Mouse (Mus musculus): ENCODE measurements around the gene Npr3. TPM values are rescaled to one million over a fixed set of nuclear protein-coding genes. Genes with fewer than 3 reads are reported as not detected.
"Not testable (repeated sequence)": the region's sequence is repeated elsewhere in the genome, so short reads cannot be mapped to it uniquely, and the experiment has no call there.

The Npr3 gene
- polyA plus RNA-seq, 1 experiment from 2014 or later, result 8.1 TPM

DNA sequence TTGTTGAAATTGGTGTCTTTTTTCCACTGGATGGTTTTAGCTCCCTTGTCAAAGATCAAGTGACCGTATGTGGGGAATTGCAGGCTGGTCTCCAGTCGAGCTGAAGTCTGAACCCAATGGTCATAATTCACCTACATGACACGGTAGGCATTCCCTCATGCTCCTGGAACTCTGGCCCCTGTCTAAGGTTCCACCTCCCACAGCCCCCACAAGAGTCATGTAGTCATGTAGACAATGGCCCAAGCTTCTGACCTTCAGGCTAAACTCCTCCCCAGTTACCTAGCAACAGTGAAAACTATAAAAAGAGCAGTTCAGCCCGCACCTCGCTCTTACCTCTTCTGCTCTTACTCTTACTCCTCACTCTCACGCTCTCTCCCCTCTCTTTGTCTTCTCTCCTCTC is 84.7 kb downstream of the Npr3 start:
- H3K36me3 ChIP-seq; H3K27me3 ChIP-seq (replicated peaks); H3K27ac ChIP-seq; H3K4me1 ChIP-seq (replicated peaks); H3K4me2 ChIP-seq (replicated peaks); H3K9me3 ChIP-seq; H3K4me3 ChIP-seq (replicated peaks); H3K9ac ChIP-seq: not testable (repeated sequence)
- 45% methylated on average over 6 of the region's 6 CpGs for WGBS
- ATAC-seq, result 0 out of 2 replicates have a peak, but pooled peaks have one; percentile 17

DNA sequence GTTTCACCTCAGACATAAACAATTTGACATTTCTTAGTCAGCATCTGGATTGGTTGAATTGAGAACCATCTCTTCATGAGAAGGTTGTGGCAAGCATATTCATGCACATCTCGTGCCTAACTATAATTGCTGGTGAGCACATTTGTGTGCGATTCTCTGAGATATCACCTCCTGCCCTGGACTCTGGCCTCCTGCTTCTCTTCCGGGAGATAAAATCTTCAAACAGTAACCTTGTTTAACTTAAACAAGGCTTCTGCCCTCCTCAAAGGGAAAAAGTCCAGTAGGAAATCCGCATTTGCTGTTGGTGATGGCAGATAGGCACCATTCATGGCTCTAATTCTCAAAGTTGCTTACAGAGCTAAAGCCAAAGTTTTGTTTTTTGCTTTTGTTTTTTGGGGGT is 91.5 kb downstream of the Npr3 start:
- ATAC-seq, result peak; percentile 88
- Histone ChIP-seq H3K4me1 (replicated peaks) (no peaks in the 10 kb centered on the region), H3K36me3 (no peaks in the 10 kb centered on the region), H3K9me3 (no peaks in the 10 kb centered on the region), H3K4me3 (replicated peaks) (no peak overlapping the region), H3K9ac (no peak overlapping the region), H3K27ac (no peak overlapping the region), H3K27me3 (replicated peaks) (no peaks in the 10 kb centered on the region), H3K4me2 (replicated peaks) (no peak overlapping the region; the same call in 1 of the 2 replicates)
- 22% methylated on average over 4 of the region's 4 CpGs for WGBS

DNA sequence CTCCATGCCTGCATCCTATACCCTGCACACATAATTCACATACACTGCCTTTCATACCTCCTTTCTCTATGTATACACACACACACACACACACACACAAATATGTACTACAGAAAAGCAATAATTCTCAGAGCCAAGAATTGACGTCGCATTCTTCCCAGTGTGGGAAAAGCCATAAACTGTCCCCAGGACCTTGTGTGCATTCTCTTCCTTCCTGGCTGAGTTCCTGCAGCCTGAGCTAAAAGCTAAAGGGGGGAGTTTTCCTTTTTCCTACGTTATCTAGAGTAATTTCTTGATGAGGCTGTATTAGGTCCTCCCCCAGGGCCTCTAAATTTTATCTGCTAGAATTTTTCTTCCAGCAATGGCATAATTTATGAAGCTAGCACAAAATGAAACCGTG is 103.5 kb downstream of the Npr3 start:
- Histone ChIP-seq H3K9me3 (no peaks in the 10 kb centered on the region), H3K4me2 (replicated peaks) (no peak overlapping the region), H3K4me3 (replicated peaks) (no peak overlapping the region), H3K27ac (no peak overlapping the region), H3K9ac (no peak overlapping the region), H3K36me3 (no peaks in the 10 kb centered on the region), H3K4me1 (replicated peaks) (peaks cover 22% of the 10 kb centered on the region), H3K27me3 (replicated peaks) (no peaks in the 10 kb centered on the region)
- ATAC-seq, result 0 out of 2 replicates have a peak, but pooled peaks have one; percentile 25
- WGBS, result 20% methylated on average over 4 of the region's 4 CpGs

DNA sequence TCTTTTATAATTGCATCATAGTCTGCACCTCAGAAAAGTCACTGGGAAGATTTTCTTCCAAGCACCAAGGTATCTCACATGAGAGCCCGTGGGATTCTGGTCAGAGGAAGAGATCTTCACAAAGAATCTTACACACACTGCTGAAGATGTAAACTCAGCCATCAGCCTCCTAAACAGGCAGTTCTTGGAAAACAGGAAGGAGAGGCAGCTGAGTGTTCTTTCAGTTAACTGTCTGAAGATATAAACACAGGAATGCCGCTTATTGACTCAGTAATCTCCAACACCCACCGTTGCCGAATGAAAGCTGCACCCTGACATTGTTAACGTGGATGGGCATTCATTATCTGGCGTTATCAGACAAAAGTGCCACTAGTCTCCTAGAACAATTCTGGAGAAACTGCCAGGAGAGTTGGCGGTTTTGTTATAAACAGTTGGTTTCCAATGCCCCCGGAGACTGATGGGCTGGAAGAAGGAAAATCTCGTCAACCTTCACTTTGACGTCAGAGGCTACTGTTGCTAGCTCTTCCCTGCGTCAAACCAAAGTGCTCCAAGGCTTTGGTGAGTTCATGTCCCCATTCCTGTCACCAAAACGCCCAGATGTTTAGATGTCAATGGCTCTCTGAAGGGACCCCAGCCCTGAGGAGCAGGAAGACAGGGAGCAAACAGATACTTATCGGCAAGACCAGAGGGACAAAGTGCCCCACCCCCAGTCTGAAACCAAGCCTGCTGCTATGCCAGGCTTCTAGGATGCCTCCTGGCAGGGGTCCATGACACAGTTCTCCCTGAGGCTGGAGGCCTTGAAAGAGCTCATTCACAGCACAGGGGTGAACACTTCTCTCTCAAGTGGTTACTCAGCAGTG is 105.0 kb downstream of the Npr3 start:
- WGBS, result 18% methylated on average over 13 of the region's 13 CpGs
- Histone ChIP-seq H3K36me3 (no peaks in the 10 kb centered on the region), H3K4me1 (replicated peaks) (peaks cover 22% of the 10 kb centered on the region), H3K27me3 (replicated peaks) (no peaks in the 10 kb centered on the region), H3K9ac (0 out of 2 replicates have a peak overlapping the region, but pooled peaks have one; percentile 6), H3K27ac (0 out of 2 replicates have a peak overlapping the region, but pooled peaks have one; percentile 10), H3K4me3 (replicated peaks) (no peak overlapping the region), H3K9me3 (no peaks in the 10 kb centered on the region), H3K4me2 (replicated peaks) (peak overlapping the region; percentile 38)
- no peak; the same call in 1 of the 2 replicates for ATAC-seq

DNA sequence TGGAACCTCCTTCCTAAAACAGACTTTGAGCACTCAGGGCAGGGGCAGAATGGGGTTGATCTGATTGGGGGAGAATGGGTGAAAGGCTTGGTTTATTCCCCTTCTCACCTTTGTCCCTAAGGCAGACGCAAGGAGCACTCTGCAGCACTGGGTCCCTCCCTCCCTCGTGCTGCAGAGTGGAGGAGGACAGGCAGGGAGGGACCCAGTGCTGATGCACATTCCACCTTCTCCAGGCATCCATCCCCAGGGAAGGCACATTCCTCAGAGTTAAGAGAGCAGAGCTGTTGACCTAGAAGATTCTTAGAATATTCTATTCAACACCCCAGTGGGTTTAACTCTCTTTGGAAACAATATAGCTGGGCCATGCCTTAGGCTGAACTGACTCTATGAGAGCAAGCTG is 112.5 kb downstream of the Npr3 start:
- Histone ChIP-seq H3K4me1 (replicated peaks) (no peaks in the 10 kb centered on the region), H3K4me2 (replicated peaks) (no peak overlapping the region), H3K27ac (no peak overlapping the region), H3K9ac (no peak overlapping the region), H3K9me3 (no peaks in the 10 kb centered on the region), H3K36me3 (no peaks in the 10 kb centered on the region), H3K4me3 (replicated peaks) (no peak overlapping the region), H3K27me3 (replicated peaks) (no peaks in the 10 kb centered on the region)
- WGBS, result 3% methylated on average over 2 of the region's 2 CpGs
- peak; percentile 65 for ATAC-seq

Other genes starting within 250 kb of the Npr3 start
- 619 and 750 TPM in 2 replicates for gene Sub1, start 89.7 kb upstream of the Npr3 start, polyA plus RNA-seq (2015; fragmentation: Nextera tagmentation; extraction: Ambion mirVana)
- gene Zfr, start 210.5 kb upstream of the Npr3 start, polyA plus RNA-seq (2015; fragmentation: Nextera tagmentation; extraction: Ambion mirVana), result 94.3 and 95.4 TPM in 2 replicates